Mouse (Mus musculus) heart, embryonic 14.5 days (tissue): ENCODE measurements at regions not wholly inside any gene's neighbourhood (a gene's known extent, or its start where the extent isn't known, plus 50 kb on each side); places are given as distances from the start of the nearest gene placed in this dataset.

ENCODE experiments used
- ATAC-seq: fragments of 200-750 bp; cut with Nextera tagmentation; 2 replicates; pipeline ENCODE4 v1.8.0; 2017; ENCODE audit warnings: low read depth, moderate TSS enrichment; ENCODE audit not compliant: insufficient number of reproducible peaks, insufficient read depth, low FRiP score
- H3K27ac ChIP-seq, 2 experiments: fragments of 200-500 bp in 1 of 2; fragments of 300-500 bp in 1 of 2; sonication (generic) in 1 of 2; replicated peaks in 1 of 2; 2 replicates each; pipeline ENCODE4 v1.5.1; 2012 to 2014; ENCODE audit warnings: low read depth in 2 of 2, low read length in 2 of 2, control low read depth in 1 of 2, mild to moderate bottlenecking in 1 of 2, mixed read lengths in 1 of 2; ENCODE audit not compliant: control insufficient read depth in 1 of 2, insufficient read depth in 1 of 2
- H3K27me3 ChIP-seq: fragments of 300-500 bp; sonication (generic); 2 replicates; pipeline ENCODE4 v1.6.1; 2014; ENCODE audit warnings: mild to moderate bottlenecking, low read length, control low read depth; ENCODE audit not compliant: control insufficient read depth, insufficient read depth
- H3K36me3 ChIP-seq: fragments of 300-500 bp; sonication (generic); 2 replicates; pipeline ENCODE4 v1.6.1; 2014; ENCODE audit warnings: mild to moderate bottlenecking, control low read depth, low read length, mixed read lengths; ENCODE audit not compliant: control insufficient read depth, insufficient read depth
- H3K4me1 ChIP-seq, 2 experiments: fragments of 200-500 bp in 1 of 2; fragments of 300-500 bp in 1 of 2; sonication (generic) in 1 of 2; 2 replicates each; pipeline ENCODE4 v1.6.1; 2012 to 2014; ENCODE audit warnings: low read length in 2 of 2, control low read depth in 1 of 2, mixed read lengths in 1 of 2; ENCODE audit not compliant: control insufficient read depth in 2 of 2, insufficient read depth in 2 of 2
- H3K4me2 ChIP-seq: fragments of 300-500 bp; sonication (generic); 2 replicates; pipeline ENCODE4 v1.6.1; 2014; ENCODE audit warnings: mild to moderate bottlenecking, low read length
- H3K4me3 ChIP-seq, 2 experiments: fragments of 200-500 bp in 1 of 2; fragments of 300-500 bp in 1 of 2; sonication (generic) in 1 of 2; 2 replicates each; pipeline ENCODE4 v1.5.1; 2012 to 2014; ENCODE audit warnings: low read length in 2 of 2, mild to moderate bottlenecking in 2 of 2, control low read depth in 1 of 2, low read depth in 1 of 2, moderate library complexity in 1 of 2; ENCODE audit not compliant: control insufficient read depth in 1 of 2, insufficient read depth in 1 of 2
- H3K9ac ChIP-seq: fragments of 300-500 bp; sonication (generic); 2 replicates; pipeline ENCODE4 v1.6.1; 2014; ENCODE audit warnings: mild to moderate bottlenecking, low read length
- H3K9me3 ChIP-seq: fragments of 300-500 bp; sonication (generic); 2 replicates; pipeline ENCODE4 v1.6.1; 2016; ENCODE audit warnings: low read length, control low read depth; ENCODE audit not compliant: control insufficient read depth
- WGBS: fragments of 180-500 bp; shearing (Covaris S2); extraction: QIAGEN DNeasy Blood & Tissue Kit; methylation state at CpG from one replicate; pipeline ENCODE4 v1.1.7; 2014; 5-methylcytosine and 5-hydroxymethylcytosine counted together

- Histone ChIP-seq H3K27ac (no peak overlapping the region), H3K9me3 (no peaks in the 10 kb centered on the region), H3K4me1 (peaks cover 0 to 3% of the 10 kb centered on the region in 2 experiments; a peak in 1 of 4 replicates), H3K27me3 (peaks cover 4% of the 10 kb centered on the region), H3K36me3 (no peaks in the 10 kb centered on the region), H3K9ac (no peak overlapping the region), H3K4me3 (no peak overlapping the region), H3K4me2 (no peak overlapping the region)
- WGBS, result 68% methylated on average over 6 of the region's 6 CpGs
- no peak for ATAC-seq
Observed at GRCm38 (mm10) chr10:118960076-118960475, 90.1 kb upstream of the Dyrk2 start.

- Histone ChIP-seq H3K9me3 (no peaks in the 10 kb centered on the region), H3K4me3 (no peak overlapping the region), H3K4me1 (peaks cover 0 to 3% of the 10 kb centered on the region in 2 experiments; a peak in 1 of 4 replicates), H3K36me3 (no peaks in the 10 kb centered on the region), H3K4me2 (no peak overlapping the region), H3K27me3 (peaks cover 4% of the 10 kb centered on the region), H3K27ac (no peak overlapping the region), H3K9ac (no peak overlapping the region)
- 68% methylated on average over 8 of the region's 8 CpGs for WGBS
- no peak for ATAC-seq
Observed at GRCm38 (mm10) chr10:118959623-118960022, 89.6 kb upstream of the Dyrk2 start.

GRCm38 (mm10) chr10:118956352-118956751, 86.3 kb upstream of the Dyrk2 start:
- Histone ChIP-seq H3K9ac (no peak overlapping the region), H3K9me3 (no peaks in the 10 kb centered on the region), H3K4me3 (no peak overlapping the region), H3K36me3 (no peaks in the 10 kb centered on the region), H3K27me3 (peaks cover 4% of the 10 kb centered on the region), H3K4me1 (peaks cover 0 to 8% of the 10 kb centered on the region in 2 experiments; a peak in 2 of 4 replicates), H3K27ac (no peak overlapping the region), H3K4me2 (no peak overlapping the region)
- 86% methylated on average over 9 of the region's 9 CpGs for WGBS
- no peak for ATAC-seq

GRCm38 (mm10) chr10:118953440-118953839, 83.4 kb upstream of the Dyrk2 start:
- no peak overlapping the region for H3K4me3 ChIP-seq
- H3K9ac ChIP-seq, result no peak overlapping the region
- no peak overlapping the region for H3K4me2 ChIP-seq
- no peaks in the 10 kb centered on the region for H3K36me3 ChIP-seq
- H3K9me3 ChIP-seq, result no peaks in the 10 kb centered on the region
- H3K4me1 ChIP-seq, result peaks cover 0 to 8% of the 10 kb centered on the region in 2 experiments; a peak in 2 of 4 replicates
- H3K27me3 ChIP-seq, result peaks cover 4% of the 10 kb centered on the region
- WGBS, result 28% methylated on average over 6 of the region's 6 CpGs
- no peak for ATAC-seq
- H3K27ac ChIP-seq, result no peak overlapping the region

GRCm38 (mm10) chr10:118952756-118953155, 82.7 kb upstream of the Dyrk2 start:
- no peak overlapping the region for H3K4me2 ChIP-seq
- H3K27ac ChIP-seq, result no peak overlapping the region
- H3K4me1 ChIP-seq, result peaks cover 0 to 12% of the 10 kb centered on the region in 2 experiments; a peak in 3 of 4 replicates
- H3K27me3 ChIP-seq, result peaks cover 1% of the 10 kb centered on the region
- ATAC-seq, result no peak
- H3K36me3 ChIP-seq, result no peaks in the 10 kb centered on the region
- H3K4me3 ChIP-seq, result no peak overlapping the region
- H3K9ac ChIP-seq, result no peak overlapping the region
- 88% methylated on average over 9 of the region's 9 CpGs for WGBS
- H3K9me3 ChIP-seq, result no peaks in the 10 kb centered on the region

- Histone ChIP-seq H3K27ac (no peak overlapping the region), H3K4me1 (peaks cover 7 to 15% of the 10 kb centered on the region in 2 experiments), H3K27me3 (no peaks in the 10 kb centered on the region), H3K4me2 (peak overlapping the region; percentile 34), H3K4me3 (no peak overlapping the region), H3K36me3 (no peaks in the 10 kb centered on the region), H3K9me3 (no peaks in the 10 kb centered on the region), H3K9ac (no peak overlapping the region)
- 52% methylated on average over 6 of the region's 6 CpGs for WGBS
- ATAC-seq, result no peak
Observed at GRCm38 (mm10) chr10:118947724-118948123, 77.7 kb upstream of the Dyrk2 start.

GRCm38 (mm10) chr10:118947016-118947674, 77.1 kb upstream of the Dyrk2 start:
- Histone ChIP-seq H3K4me2 (peak overlapping the region; percentile 34), H3K9me3 (no peaks in the 10 kb centered on the region), H3K27ac (no peak overlapping the region), H3K9ac (no peak overlapping the region), H3K27me3 (no peaks in the 10 kb centered on the region), H3K4me3 (no peak overlapping the region), H3K4me1 (peaks cover 7 to 15% of the 10 kb centered on the region in 2 experiments), H3K36me3 (no peaks in the 10 kb centered on the region)
- WGBS, result 69% methylated on average over 9 of the region's 9 CpGs
- no peak for ATAC-seq

GRCm38 (mm10) chr10:118927316-118927715, 57.3 kb upstream of the Dyrk2 start:
- 86% methylated on average over 12 of the region's 12 CpGs for WGBS
- no peak for ATAC-seq
- no peak overlapping the region for H3K4me3 ChIP-seq
- H3K9ac ChIP-seq, result no peak overlapping the region
- H3K4me1 ChIP-seq, result peaks cover 3 to 5% of the 10 kb centered on the region in 2 experiments; a peak in 1 of 4 replicates
- peaks cover 3% of the 10 kb centered on the region; the same call in 1 of the 2 replicates for H3K9me3 ChIP-seq
- no peak overlapping the region for H3K4me2 ChIP-seq
- H3K36me3 ChIP-seq, result no peaks in the 10 kb centered on the region
- H3K27ac ChIP-seq, result no peak overlapping the region
- H3K27me3 ChIP-seq, result no peaks in the 10 kb centered on the region; the same call in 1 of the 2 replicates
